Mouse (Mus musculus) A20 (cell line): ENCODE measurements at regions not wholly inside any gene's neighbourhood (a gene's known extent, or its start where the extent isn't known, plus 50 kb on each side); places are given as distances from the start of the nearest gene placed in this dataset.

Experiments
- DNase-seq: peaks from one replicate; pipeline ENCODE4 v3.0.0-alpha.2; 2011; ENCODE audit warnings: low read depth, low spot score

GRCm38 (mm10) chr1:77246047-77246446 lies 268.8 kb downstream of the Epha4 start:
- no peak for DNase-seq

GRCm38 (mm10) chr1:77254276-77254675 lies 260.6 kb downstream of the Epha4 start:
- DNase-seq = no peak

GRCm38 (mm10) chr1:77256115-77256842 lies 258.6 kb downstream of the Epha4 start:
- DNase-seq = no peak

- no peak for DNase-seq
Observed at GRCm38 (mm10) chr1:77258730-77259310, 256.1 kb downstream of the Epha4 start.

GRCm38 (mm10) chr1:77259789-77260188 lies 255.1 kb downstream of the Epha4 start:
- DNase-seq = no peak

DNA sequence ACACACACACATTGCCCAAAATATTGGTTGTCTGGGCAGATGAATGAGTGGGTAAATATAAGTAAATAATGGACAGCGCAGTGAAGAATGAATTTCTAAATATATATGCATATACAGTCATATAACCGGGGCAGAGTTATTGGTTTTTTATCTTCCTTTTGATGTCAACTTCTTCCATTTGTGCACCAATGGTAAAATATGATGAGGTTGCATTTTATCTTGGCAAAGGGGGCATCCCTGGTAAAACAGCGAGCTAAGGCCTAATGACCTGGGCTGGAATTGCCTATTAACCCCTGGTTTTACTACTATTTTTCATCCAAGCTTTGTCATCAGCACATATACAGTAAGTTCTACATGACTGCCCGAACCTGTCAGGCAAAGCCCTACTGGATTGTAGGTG lies 253.2 kb downstream of the Epha4 start:
- DNase-seq = no peak

- DNase-seq = no peak
Observed at GRCm38 (mm10) chr1:77265677-77266076, 249.2 kb downstream of the Epha4 start.

DNA sequence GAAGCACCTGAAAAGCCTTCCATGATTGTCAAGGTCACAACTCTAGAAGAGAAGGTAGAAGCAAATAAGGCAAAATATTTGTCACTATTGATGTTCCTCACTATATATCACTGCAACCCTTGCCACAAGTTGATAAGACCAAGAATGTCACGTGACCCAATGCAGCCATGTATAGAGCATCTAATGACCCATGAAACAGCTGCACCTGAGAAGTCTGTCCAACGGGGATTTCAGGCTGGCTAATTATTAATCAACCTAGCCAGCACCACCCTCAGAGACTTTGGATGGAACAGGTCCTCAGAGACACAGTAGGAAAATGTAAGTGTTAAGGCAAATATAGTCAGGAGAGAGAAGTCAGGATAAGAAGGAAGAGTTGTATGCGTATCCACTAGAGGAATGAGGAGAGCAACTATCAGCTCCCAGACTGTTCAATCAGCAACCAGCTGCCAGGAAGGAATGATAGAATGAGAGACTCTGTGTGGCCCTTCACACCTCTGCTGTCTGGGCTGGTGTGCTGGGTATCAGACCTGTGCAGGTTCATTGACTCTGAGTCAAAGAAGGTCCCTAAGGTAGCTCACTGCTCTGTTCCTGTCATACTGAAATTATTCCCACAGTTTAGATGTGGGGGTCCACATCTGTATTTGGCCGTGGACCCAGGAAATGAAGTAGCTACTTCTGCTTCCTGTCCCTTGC lies 247.4 kb downstream of the Epha4 start:
- DNase-seq = no peak

DNA sequence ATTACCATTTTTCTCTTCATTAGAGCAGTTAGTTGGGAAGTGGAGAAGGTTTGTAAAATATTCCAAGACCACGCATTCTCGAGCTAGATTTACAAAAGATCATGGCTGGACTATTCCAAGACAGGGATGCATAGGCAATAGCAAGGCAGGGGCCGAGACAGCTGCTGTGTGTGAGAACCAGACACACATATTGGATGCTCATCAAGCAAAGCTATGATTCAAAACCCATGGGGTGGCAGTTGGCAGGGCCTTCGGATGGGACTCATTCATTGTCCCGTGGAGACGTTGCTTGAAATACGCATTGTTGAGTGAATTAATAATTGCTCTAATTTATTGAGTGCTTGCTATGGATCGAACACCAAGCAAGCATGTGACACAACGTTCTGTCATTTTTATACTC lies 239.6 kb downstream of the Epha4 start:
- DNase-seq = no peak

- no peak for DNase-seq
Observed at GRCm38 (mm10) chr1:77279566-77279965, 235.3 kb downstream of the Epha4 start.

DNA sequence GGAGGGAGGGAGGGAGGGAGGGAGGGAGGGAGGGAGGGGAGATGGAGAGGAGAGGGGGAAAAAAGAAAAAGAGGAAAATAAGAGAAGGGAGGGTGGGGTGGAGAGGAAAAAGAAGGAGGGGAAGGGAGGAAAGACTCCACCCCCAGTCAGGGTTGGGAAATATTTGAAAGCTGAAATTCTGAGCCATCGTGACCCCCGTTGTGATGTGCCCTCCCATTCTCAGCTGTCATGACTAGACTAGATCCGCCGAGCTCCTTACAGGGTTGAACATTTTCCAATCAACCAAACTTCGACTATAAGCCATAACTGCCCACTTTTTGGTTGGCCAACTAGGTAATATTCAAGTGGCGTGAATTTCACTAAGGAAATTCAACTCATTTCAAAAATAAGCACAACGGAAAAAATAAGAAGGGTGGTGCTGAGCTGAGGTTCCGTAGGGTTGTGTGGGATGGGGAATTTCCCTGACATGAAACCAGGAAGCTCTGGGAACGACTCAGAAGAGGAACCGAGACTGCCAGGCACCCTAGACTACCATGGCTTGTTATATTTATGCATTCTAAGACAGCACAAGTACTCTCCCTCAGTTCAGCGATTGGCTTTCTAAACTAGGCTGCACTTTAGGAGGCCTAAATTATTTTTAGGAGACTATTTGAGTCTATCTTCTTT lies 234.4 kb downstream of the Epha4 start:
- DNase-seq = no peak

DNA sequence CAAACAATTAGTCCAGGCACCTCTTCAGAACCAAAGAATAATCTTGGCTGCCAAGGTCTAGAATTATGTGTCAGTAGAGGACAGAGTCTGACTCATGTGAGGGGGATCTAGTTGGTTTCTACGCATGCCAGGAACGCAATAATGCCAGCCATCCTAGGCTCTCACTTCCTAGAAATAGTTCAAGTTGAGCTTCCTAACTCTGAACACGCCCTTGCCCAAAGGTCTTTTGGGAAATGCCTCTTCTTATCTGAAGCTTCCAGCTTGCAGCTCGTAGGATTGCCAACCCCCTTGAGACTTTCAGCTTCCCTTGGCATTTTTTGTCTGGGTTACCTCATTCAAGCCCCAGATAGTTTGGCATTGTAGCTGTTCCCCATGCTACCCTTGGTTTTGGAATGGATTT lies 233.1 kb downstream of the Epha4 start:
- DNase-seq = no peak

- no peak for DNase-seq
Observed at GRCm38 (mm10) chr1:77298713-77299132, 216.2 kb downstream of the Epha4 start.

GRCm38 (mm10) chr1:77300806-77301205 lies 214.1 kb downstream of the Epha4 start:
- no peak for DNase-seq

DNA sequence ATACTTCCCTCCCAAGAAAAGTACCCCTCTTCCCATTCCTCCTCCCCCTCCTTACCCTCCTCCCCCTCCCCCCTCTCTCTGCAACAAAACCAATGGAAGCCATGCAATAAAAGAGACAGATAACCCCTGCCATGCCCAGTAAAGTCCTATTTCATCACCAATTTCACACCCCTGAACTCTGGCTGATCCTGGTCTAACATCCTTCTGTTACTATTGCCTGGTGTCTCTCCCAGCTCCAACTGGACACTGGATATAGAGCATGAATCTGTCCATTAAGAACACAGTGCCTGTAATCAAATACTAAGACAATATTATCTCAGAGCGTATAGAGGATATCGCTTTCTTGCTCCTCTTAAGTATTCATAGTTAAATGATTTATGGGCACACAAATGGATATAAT lies 210.1 kb downstream of the Epha4 start:
- no peak for DNase-seq

DNA sequence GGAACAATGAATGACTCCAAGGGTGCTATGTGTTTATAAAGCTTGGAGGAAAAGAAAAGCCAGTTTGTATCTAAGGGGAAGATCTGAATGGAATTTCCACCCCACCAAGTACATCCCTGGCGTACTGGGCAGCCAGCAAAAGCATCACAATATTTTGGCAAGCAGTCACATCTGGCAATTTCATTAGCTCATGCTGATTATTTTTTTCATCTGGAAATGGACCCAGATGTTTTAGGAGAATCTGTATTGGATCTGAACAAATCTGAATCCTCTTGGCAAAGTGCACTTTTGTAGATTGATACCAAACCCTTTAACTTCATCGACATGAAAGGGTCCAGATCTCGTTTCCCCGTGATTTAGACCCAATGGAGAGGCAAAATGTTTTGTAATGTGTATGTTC lies 207.1 kb downstream of the Epha4 start:
- no peak for DNase-seq

DNA sequence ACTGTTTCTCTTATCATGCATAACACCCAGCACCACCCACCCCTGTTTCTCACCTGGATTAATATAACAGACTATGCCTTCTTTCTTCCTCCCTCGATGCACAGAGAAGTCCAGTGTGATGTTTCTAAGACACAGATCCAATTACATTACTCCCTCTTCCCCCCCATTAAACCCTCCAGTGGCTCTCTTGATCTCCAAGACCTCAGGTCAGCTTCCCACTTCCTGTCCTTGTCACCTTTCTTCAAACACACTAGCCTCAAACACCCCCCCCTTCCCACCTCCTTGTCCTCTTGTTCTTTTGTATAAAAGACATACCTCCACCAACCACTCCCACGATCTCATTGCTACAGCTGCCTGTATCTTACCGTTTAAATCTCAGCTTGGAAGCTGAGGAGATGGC lies 201.8 kb downstream of the Epha4 start:
- DNase-seq = no peak

GRCm38 (mm10) chr1:77315347-77315746 lies 199.5 kb downstream of the Epha4 start:
- DNase-seq = no peak

DNA sequence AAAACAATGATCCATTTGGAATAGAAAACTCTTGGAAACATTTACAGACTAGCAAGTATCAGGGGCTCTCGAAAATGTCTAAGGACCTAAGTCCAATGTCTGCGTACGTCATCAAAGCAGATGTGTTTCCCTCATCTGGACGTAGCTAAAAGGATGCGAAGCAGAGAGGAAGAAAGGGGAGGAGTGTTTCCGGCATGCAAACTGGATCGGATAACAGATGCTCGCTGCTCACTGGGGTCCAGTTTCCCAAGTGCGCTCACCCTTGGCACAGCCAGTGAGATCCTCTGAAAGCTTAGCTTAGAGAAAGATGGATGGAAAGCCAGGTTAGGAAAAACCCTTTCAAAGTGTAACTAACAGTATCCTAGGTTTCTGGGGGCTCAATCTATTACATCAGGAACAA lies 198.7 kb downstream of the Epha4 start:
- DNase-seq = no peak
